Mouse (Mus musculus) spleen, adult 2 months (tissue): ENCODE measurements at regions not wholly inside any gene's neighbourhood (a gene's known extent, or its start where the extent isn't known, plus 50 kb on each side); places are given as distances from the start of the nearest gene placed in this dataset.

Experiments used
- CTCF ChIP-seq: fragments of 200-500 bp; IDR thresholded peaks from 2 replicates; pipeline ENCODE4 v1.5.1; 2011; ENCODE audit warnings: mild to moderate bottlenecking, inconsistent platforms; ENCODE audit not compliant: insufficient read depth, insufficient read length, insufficient replicate concordance; ENCODE audit errors: extremely low read depth
- POLR2A ChIP-seq: fragments of 200-500 bp; IDR thresholded peaks from 2 replicates; pipeline ENCODE4 v1.6.1; 2011; ENCODE audit warnings: low read depth, low read length, inconsistent platforms

- TF ChIP-seq CTCF (no peak), POLR2A (no peak)
These were observed 2220.5 kb upstream of the Lrrc6 start for GRCm38 (mm10) chr15:68721250-68721649.
